ENCODE assay signal across 8 mouse cellular contexts in the genomic region with DNA sequence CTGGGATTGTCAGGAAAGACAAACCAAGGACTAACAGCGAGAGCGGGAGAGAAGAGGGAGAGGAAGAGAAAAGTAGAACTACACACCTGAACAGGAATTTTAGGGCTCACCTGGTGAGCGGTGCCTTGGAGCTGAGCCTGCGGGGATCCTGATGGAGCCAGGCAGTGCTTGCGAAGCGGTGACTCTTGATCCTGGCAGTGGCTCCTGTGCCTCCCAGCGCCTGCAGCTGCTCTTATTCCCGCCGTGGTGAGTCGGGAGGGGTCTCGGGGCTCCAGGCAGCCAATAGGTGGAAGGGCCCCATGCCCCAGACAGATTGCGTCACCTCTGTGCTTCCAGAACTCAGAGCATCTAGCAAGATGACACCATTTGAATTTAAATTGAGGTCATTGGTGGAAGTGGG. TPM values are rescaled to one million over a fixed set of nuclear protein-coding genes. Genes with fewer than 3 reads are reported as not detected.
DNase-seq lines count a peak whose midpoint lies in the region; ATAC-seq lines count a peak whose summit lies in the region.

TSS of gene Calca (minus strand) at position 256 of the 400 bp plus-strand sequence.

- peak within 1 kb of the TSS; percentile 50 for H3K9ac ChIP-seq in forebrain, embryonic 12.5 days
- H3K9ac ChIP-seq in midbrain, embryonic 11.5 days (ENCODE audit: low read length) = peak within 1 kb of the TSS; percentile 48

- WGBS in forebrain, embryonic 12.5 days = under 1% methylated on average over 12 of the region's 12 CpGs
- 1% methylated on average over 12 of the region's 12 CpGs for WGBS in midbrain, embryonic 11.5 days

- H3K36me3 ChIP-seq in forebrain, embryonic 12.5 days (replicated peaks) = no peaks in the 10 kb centered on the region
- no peaks in the 10 kb centered on the region for H3K36me3 ChIP-seq in midbrain, embryonic 11.5 days (ENCODE audit: control insufficient read depth, insufficient read depth, low read length)

- H3K27ac ChIP-seq in forebrain, embryonic 12.5 days = no peak within 1 kb of the TSS
- no peak within 1 kb of the TSS for H3K27ac ChIP-seq in midbrain, embryonic 11.5 days (ENCODE audit: low read depth, low read length)

- ATAC-seq in forebrain, embryonic 12.5 days (ENCODE audit: low FRiP score) = peak; percentile 65; the same call in 1 of the 2 replicates
- peak; percentile 87 for ATAC-seq in midbrain, embryonic 11.5 days (ENCODE audit: low FRiP score)

- no peaks in the 10 kb centered on the region for H3K9me3 ChIP-seq in forebrain, embryonic 12.5 days
- no peaks in the 10 kb centered on the region for H3K9me3 ChIP-seq in midbrain, embryonic 11.5 days (ENCODE audit: control insufficient read depth, low read length)

- peak within 1 kb of the TSS; percentile 95 for H3K4me2 ChIP-seq in forebrain, embryonic 12.5 days
- H3K4me2 ChIP-seq in midbrain, embryonic 11.5 days = peak within 1 kb of the TSS; percentile 89

- peaks cover 39% of the 10 kb centered on the region for H3K27me3 ChIP-seq in forebrain, embryonic 12.5 days
- H3K27me3 ChIP-seq in midbrain, embryonic 11.5 days (ENCODE audit: control insufficient read depth, insufficient read depth, low read length) = peaks cover 3% of the 10 kb centered on the region; the same call in 1 of the 2 replicates

- peaks cover 8% of the 10 kb centered on the region; the same call in 1 of the 2 replicates for H3K4me1 ChIP-seq in forebrain, embryonic 12.5 days
- H3K4me1 ChIP-seq in midbrain, embryonic 11.5 days (ENCODE audit: control insufficient read depth, insufficient read depth, low read length) = no peaks in the 10 kb centered on the region; the same call in 1 of the 2 replicates

- peak; percentile 1 for DNase-seq in right cerebral cortex, adult 18-20 months
- no peak for DNase-seq in right cerebral cortex, postnatal 36 days (ENCODE audit: low spot score in 2 of 2)
- peak; percentile 8 for DNase-seq in cerebellum, adult 8-10 months
- peak; percentile 10 for DNase-seq in kidney, postnatal 10 days
- peak; percentile 90 for DNase-seq in midbrain, embryonic 11.5 days (ENCODE audit: low spot score, missing footprints)
- no peak for DNase-seq in natural killer cell, adult 2 months (ENCODE audit: low spot score in 2 of 2)
- no peak for DNase-seq in gastrocnemius, postnatal 4 days (ENCODE audit: low spot score in 2 of 2)

- H3K4me3 ChIP-seq in forebrain, embryonic 12.5 days (replicated peaks) = peak within 1 kb of the TSS; percentile 45
- H3K4me3 ChIP-seq in midbrain, embryonic 11.5 days (ENCODE audit: low read depth, low read length) = peak within 1 kb of the TSS; percentile 38

RNA-seq across cellular contexts. Expression of gene Calca, which starts in this region (rescaled TPM):
- polyA plus RNA-seq in forebrain, embryonic 12.5 days (2016; fragmentation: Nextera tagmentation; extraction: Ambion mirVana) = 14.8 and 16.7 TPM in 2 replicates
- polyA plus RNA-seq in midbrain, embryonic 11.5 days (2014; fragmentation: Nextera tagmentation; extraction: Ambion mirVana) = 11.9 and 16.9 TPM in 2 replicates
- not detected for total RNA-seq in gastrocnemius, postnatal 4 days (2021)

Comparison
In these comparisons a context has a peak if more than half of its experiments do, and no peak if none do; other contexts are left out.
1. DNase-seq: peak in right cerebral cortex, adult 18-20 months (single experiment), cerebellum, adult 8-10 months (single experiment), kidney, postnatal 10 days (single experiment) and midbrain, embryonic 11.5 days (single experiment); none in right cerebral cortex, postnatal 36 days (0 of 2), natural killer cell, adult 2 months (0 of 2) and gastrocnemius, postnatal 4 days (0 of 2).